Mouse (Mus musculus): Measurements from ENCODE around the gene Armc12.

GRCm38 (mm10) chr17:28521920-28522319 lies 8.7 kb upstream of the Armc12 start:
- TF ChIP-seq CTCF (IDR thresholded peaks at IDR 0.05; ENCODE audit: insufficient read depth, low read length) (no peak), POLR2A (IDR thresholded peaks at IDR 0.05; ENCODE audit: borderline replicate concordance, extremely low read depth, low read depth, low read length) (no peak)

Measured in lung, adult 2 months (tissue).